Mouse (Mus musculus) liver, adult 2 months (tissue): ENCODE results near the gene Kctd7.

Experiments used
- CTCF ChIP-seq: fragments of 200-500 bp; IDR thresholded peaks from 2 replicates; pipeline ENCODE4 v1.5.1; 2011; ENCODE audit warnings: low read depth, low read length, control low read depth
- POLR2A ChIP-seq: fragments of 200-500 bp; IDR thresholded peaks from 2 replicates; pipeline ENCODE4 v1.6.1; 2011; ENCODE audit warnings: low read length, control low read depth; ENCODE audit not compliant: insufficient read depth; ENCODE audit errors: extremely low read depth

- TF ChIP-seq POLR2A = no peak
- TF ChIP-seq CTCF = no peak
Observed at GRCm38 (mm10) chr5:130184193-130184856, 39.7 kb downstream of the Kctd7 start.
